Mouse (Mus musculus) brain, embryonic 14.5 days (tissue): ENCODE data around the gene Gm29797. TPM values are rescaled to one million over a fixed set of nuclear protein-coding genes. Genes with fewer than 3 reads are reported as not detected.

Experiments
- DNase-seq: peaks from one replicate; pipeline ENCODE4 v3.0.0-alpha.2; 2011; ENCODE audit warnings: low read depth
- CTCF ChIP-seq: fragments of 200-500 bp; IDR thresholded peaks from 2 replicates; pipeline ENCODE4 v1.5.1; 2012; ENCODE audit warnings: inconsistent platforms, mild to moderate bottlenecking, moderate library complexity, borderline replicate concordance; ENCODE audit not compliant: insufficient read depth, insufficient read length; ENCODE audit errors: extremely low read depth
- POLR2A ChIP-seq: fragments of 200-500 bp; IDR thresholded peaks from 2 replicates; pipeline ENCODE4 v1.6.1; 2012; ENCODE audit warnings: mild to moderate bottlenecking, inconsistent platforms, borderline replicate concordance; ENCODE audit not compliant: poor library complexity, insufficient read depth, insufficient read length, severe bottlenecking; ENCODE audit errors: extremely low read depth
- polyA plus RNA-seq: library from polyadenylated mRNA; depleted of rRNA; stranded (reverse); fragments of >200 nt; gene quantifications from 2 replicates; pipeline ENCODE4 v1.2.3, GENCODE M21; 2012

Gene Gm29797
- polyA plus RNA-seq, 1 experiment, result 0.27 TPM

- DNase-seq, result peak; percentile 69
- TF ChIP-seq CTCF (peak; percentile 74), POLR2A (no peak)
Observed at GRCm38 (mm10) chr2:181659609-181660055, 2.8 kb downstream of the Gm29797 start.

- DNase-seq, result no peak
- TF ChIP-seq POLR2A (no peak), CTCF (no peak)
Observed at GRCm38 (mm10) chr2:181662620-181663297, 5.9 kb downstream of the Gm29797 start.

GRCm38 (mm10) chr2:181663298-181663630, 6.4 kb downstream of the Gm29797 start:
- DNase-seq, result no peak
- TF ChIP-seq POLR2A (no peak), CTCF (no peak)

- no peak for DNase-seq
Observed at GRCm38 (mm10) chr2:181670285-181670912, 13.6 kb downstream of the Gm29797 start.

GRCm38 (mm10) chr2:181670913-181671311, 14.1 kb downstream of the Gm29797 start:
- DNase-seq, result peak; percentile 27
- no peak for TF ChIP-seq CTCF
- no peak for TF ChIP-seq POLR2A

More at GRCm38 (mm10) chr2:181670285-181670912, 13.6 kb downstream of the Gm29797 start:
- TF ChIP-seq POLR2A (no peak), CTCF (no peak)

- peak; percentile 20 for DNase-seq
- TF ChIP-seq CTCF, result no peak
Observed at GRCm38 (mm10) chr2:181671326-181671725, 14.5 kb downstream of the Gm29797 start, which contains the start of gene Sox18. Sox18 (minus strand) TSS chr2:181671640.

- no peak for TF ChIP-seq POLR2A
- TF ChIP-seq CTCF, result no peak
- DNase-seq, result no peak
Observed at GRCm38 (mm10) chr2:181671984-181672383, 15.2 kb downstream of the Gm29797 start.

- TF ChIP-seq CTCF (no peak), POLR2A (no peak)
- DNase-seq, result no peak
Observed at GRCm38 (mm10) chr2:181673501-181673900, 16.7 kb downstream of the Gm29797 start.

- DNase-seq, result no peak
- TF ChIP-seq POLR2A, result no peak
- TF ChIP-seq CTCF, result no peak
Observed at GRCm38 (mm10) chr2:181674934-181675333, 18.1 kb downstream of the Gm29797 start.

GRCm38 (mm10) chr2:181675454-181675853, 18.6 kb downstream of the Gm29797 start:
- DNase-seq, result peak; percentile 66
- no peak for TF ChIP-seq CTCF
- no peak for TF ChIP-seq POLR2A

GRCm38 (mm10) chr2:181676424-181676823, 19.6 kb downstream of the Gm29797 start:
- no peak for TF ChIP-seq CTCF
- no peak for TF ChIP-seq POLR2A
- DNase-seq, result peak; percentile 74
